Mouse (Mus musculus) brain, adult 2 months (tissue): ENCODE data around the gene Arhgap23.

Experiments
- DNase-seq: peaks from one replicate; pipeline ENCODE4 v3.0.0; 2011; ENCODE audit warnings: low read depth, low spot score

Gene Arhgap23

DNA sequence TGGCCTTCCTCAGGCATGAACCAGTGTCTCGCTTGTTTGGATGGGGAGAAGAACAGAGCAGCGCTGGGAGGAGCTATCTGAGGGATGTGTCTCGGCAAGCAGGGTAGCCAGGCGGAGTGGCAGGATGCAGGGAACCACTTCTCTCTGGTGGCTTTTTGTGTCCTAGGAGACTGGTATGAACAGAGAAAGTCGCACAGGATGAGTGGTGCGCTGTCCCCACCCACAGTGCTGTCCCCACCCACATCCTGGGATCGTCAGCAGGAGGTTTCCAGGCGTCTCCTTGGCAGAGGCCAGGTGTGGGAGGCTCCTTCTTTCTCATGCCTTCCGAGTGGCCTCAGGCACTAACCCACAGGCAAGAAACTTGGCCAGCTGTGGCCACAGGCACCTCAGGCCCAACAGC is 87.0 kb downstream of the Arhgap23 start:
- peak; percentile 74 for DNase-seq

DNA sequence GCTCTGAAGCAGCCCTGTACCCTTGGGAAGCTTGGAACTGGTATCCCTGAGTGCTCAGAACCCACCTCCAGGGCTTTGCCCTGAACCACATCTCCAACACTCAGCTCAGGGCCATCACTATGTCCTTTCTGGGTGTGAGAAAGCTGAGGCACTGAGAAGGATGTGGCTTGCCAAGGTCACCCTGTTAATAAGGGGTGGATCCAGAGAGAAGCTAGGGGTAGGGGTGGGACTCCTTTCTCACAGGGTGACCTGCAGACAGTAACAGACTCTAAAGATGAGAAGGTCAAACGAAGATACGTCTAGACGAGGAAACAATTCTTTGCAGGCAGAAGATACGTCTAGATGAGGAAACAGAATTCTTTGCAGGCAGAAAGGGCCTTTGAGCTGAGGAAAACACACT is 87.5 kb downstream of the Arhgap23 start:
- DNase-seq: no peak

DNA sequence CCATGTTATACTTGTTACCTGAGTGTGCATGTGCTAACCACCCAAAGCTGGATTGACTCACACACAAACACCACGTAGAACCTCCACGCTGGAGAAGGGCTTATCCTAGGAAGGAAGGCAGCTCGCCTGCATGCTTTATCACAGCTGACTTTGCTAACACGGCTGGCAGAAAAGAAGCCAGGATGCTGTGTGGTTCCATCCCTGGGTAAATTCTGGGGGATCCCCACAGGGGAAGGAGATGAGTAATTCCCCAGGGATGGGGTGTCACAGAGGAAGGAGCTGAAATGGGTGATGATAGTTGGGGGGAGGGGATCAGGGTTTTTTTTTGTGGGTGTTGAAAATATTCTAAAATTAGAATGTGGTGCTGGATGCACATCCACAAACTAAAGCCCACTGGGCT is 90.5 kb downstream of the Arhgap23 start:
- peak; percentile 62 for DNase-seq

DNA sequence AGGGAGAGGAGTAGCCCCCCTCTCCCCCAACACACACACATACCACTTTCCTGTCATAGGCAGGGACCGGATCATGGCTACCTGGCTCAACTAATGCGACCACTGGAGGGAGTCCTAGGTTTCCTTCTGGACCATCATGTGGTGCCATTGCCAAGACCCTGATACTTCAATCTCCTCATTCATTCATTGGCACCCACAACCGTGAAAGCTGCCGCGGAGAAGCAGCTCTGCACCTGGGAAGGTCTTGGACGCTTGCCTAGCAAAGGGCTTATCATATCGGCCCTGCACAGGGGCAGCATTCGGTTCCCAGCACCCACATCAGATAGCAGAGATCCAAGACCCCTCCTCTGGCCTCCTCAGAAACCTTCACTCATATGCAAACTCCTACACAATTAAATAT is 91.0 kb downstream of the Arhgap23 start:
- DNase-seq: peak; percentile 55

DNA sequence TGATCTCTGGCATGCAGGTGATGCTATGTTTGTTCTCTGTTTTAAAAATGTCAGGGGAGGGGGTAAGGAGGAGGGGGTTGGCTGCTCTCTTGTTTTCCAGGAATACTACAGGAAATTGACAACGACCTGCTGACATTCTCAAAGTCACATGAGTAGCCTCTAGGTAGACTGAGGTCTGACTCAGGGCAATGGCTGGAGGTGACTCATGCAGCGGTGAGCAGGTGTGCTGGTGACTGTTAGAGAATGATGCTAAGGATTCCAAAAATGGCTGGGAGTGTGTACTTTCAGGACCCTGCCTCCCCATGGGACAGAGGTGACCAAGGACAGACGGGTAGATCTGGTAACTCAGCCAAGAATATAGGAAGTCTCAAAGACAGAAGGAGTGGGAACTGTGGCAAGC is 92.9 kb downstream of the Arhgap23 start:
- no peak for DNase-seq

DNA sequence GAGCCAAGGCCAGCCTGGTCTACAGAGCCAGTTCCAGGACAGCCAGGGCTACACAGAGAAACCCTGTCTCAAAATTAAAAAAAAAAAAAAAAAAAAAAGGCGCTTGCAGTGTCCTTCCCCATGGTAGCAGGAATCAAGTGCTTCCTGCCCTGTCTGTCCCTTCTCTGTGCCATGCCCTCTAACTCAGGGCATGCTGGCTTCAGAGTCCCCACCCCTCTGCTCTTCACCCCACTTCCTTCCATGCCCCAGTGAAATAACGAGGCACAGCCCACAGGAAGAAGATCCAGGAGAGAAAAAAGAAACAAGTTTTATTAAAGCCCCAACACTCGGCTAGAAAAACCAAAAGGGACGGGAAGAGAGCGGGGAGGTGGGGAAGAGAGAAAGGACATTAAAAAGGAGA is 93.7 kb downstream of the Arhgap23 start:
- DNase-seq: no peak

DNA sequence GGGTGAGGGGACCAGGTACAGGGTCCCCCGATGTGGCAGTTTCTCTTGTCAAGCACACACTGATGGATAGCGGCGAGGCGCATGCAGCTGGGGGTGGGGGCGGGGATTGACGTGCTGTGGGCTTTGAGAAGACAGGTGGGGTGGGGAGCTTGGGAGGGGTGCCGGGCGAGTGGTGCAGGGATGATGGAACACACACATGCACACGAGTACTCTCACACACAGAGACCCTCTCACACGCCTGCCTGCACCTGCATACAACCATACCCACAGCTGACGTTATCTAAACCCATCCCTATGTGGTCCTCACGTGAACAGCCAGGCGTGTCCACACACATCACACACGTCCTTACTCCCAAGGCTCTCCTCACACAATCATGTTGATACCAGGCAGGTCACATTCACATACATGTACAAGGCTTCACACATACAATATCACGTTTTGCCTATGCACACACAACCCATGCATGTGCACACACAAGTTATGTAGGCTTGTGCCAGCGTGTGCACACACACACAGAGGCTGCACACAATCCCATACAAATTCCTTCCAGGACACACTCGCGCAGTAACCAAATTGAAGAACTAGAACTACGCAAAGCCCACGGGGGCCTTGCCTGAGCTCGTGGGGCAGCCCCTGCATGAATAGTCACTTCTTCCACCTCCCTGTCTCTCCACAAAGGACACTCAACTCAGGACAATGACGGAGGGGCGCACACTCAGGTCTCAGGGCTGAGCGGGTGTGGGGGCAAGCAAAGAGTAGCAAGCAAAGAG is 94.6 kb downstream of the Arhgap23 start:
- no peak for DNase-seq

DNA sequence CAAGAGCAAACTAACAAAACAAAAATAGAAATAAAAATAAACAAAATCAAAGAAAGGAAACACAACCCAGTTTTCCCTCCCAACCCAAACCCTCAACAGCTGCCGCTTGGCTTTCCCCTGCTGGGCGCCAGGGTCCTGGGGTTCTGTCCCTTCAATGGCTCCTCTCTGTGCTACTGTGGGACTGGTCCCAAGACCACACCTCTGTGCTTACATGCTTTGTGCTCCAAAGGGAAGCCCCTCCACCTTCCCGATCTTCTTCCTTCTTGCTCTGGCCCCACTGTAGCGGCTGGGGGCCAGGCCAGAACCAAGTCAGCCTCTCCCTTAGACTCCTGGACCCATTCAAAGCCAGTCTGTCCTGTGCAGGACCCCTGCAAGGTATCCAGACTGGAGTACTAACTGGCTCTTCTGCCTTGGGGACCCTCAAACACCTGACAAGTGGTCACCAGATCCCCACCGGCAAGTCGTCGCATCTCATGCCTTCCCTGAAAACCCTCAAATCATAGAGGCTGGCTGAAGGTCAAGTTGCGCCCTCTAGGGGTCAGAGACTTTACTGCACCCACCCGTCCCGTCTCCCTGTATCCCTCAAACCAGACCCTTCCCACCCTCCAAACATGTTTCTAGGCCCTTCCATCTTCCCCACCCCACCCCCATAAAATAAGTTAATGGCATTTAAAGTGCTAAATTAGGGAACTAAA is 95.8 kb downstream of the Arhgap23 start:
- peak; percentile 77 for DNase-seq

DNA sequence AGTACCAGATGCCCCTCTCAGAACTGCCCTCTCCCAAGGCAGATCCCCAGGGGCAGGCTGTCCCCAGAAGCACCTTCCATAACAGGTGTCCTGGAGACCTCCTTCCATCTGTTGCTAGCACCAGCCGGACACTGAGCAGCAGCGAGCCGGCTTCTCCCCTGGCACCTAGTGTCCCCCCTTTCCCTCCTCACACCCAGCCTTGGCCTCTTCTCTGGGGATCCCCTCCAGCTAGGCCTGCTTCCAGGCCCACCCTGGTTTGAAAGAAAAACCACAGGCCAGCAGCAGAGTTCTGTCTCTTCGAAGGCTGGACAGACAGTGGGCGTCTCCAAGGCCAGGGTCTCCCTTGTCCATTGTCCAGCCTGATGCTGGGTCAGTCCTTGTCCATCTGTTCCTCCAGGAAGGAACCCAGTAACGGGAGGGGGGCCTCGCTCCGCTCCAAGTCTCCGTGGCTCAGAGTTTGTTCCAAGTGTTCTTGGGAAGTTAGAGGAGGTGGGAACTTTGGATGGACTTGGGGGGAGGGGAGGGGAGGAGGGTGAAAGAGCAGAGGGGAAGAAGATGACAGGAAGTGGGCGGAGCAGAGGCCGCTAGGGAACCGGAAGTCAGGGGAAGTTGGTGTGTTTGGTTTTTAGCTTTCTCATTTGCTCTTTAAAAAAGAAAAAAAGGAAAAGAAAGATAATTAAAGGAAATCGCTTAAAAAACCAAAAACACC is 96.5 kb downstream of the Arhgap23 start:
- DNase-seq: no peak

DNA sequence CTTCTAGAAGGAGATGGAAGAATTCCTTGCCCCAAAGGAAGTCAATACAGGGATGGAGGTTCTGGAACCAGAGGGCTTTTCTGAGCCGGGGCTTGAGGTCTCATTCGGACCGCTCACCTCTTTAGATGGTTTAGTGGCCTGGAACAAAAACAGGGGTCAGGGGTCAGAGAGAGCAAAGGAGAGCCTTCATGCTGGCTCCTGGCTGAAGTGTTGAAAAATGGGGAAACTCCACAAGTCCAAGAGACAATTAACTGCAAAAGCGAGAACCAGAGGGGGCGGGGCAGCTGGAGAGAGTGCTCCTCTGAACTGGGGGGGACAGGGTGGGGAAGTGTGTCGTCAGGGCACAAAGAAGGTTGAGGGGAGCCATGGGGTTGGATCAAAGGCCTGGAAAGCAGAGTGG is 97.2 kb downstream of the Arhgap23 start:
- no peak for DNase-seq

DNA sequence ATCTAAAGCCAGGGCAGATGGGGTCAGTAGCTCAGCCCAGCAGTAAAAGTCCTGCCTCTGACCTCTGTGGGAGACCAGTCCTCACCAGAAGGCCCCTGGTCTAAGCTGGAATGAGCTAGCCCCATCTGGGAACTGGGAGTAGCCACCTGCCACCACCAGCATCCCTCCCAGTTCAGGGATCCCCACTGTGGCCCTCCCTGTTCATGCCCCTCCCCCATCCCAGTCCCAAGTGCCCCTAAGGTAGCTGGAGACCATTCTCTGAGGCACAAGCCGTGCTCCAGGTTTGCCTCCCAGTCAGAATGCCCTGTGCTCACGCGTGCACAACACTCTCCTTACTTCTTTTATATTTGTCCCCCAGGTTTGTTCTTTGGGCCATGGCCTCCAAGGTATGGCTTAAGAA is 97.7 kb downstream of the Arhgap23 start:
- no peak for DNase-seq

DNA sequence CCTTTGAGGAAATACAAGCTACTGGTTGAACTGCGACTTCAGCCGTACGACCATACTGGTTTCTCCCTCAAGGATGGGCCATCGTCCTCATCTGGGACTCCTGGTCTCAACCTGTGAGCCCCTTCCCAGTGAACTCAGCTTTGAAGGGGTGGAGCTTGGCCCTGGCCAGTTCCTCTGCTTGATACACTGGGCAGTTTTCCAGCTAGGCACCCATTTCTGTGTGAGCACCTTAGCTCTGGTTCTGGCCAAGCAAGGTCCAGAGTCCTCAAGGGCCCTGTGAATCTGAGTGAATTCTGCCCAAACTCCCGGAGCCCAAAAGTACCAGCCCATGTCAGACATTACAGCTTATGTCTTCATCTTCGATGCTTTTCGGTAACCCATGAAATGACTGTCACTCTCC is 105.2 kb downstream of the Arhgap23 start:
- no peak for DNase-seq

DNA sequence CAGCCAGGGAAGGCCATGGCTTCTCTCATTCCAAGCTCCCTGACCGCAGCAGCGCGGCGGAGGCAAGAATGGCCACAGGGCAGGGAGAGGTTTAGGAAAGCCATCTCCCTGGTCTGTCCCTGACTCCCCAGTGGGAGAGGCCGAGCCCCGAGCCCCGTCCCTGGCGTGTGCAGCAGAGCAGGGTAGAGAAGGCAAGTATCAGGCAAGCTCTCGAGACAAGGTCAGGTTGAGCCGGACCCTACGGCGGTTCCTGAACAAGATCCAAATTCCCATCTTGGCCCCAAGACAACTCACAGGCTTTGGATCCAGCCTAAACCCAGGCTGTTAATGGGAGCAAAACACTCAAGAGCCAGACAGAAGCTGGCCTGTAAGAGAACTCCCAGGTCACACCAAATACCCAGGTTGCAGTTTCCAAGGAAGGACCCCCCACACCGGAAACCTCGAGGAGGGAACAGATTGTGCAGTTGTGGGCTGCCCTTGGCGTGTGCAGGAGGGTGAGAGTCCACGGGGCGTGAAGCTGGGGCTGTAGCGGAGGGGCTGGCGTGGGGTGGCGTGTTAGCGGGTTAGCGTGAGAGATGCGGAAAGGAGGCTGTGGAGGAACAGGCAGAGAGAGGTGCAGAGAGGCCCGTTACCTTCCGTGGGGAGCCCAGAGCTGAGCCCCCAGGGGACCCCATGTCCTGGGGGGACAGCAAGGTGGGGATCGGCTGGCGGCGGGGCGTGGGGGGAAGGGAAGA is 106.6 kb downstream of the Arhgap23 start:
- DNase-seq: no peak

DNA sequence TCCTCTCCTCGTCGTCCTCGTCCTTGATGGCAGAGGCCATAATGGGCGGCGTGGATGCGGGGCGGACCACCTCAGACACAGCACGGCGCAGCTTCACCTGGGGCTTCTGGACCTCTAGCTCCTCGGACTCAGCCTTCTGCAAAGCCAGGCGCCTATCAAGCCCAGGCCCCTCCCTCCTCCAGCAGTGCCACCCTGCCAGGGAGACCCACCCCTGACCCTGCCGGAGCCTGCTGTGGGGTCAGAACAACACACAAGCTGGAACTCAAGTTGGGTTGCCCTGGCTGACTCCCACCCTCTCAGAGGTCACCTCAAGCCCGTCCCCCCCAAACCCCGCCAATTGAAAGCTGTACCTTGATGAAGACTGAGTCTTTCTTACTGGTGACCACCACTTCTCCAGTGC is 107.8 kb downstream of the Arhgap23 start:
- DNase-seq: no peak

DNA sequence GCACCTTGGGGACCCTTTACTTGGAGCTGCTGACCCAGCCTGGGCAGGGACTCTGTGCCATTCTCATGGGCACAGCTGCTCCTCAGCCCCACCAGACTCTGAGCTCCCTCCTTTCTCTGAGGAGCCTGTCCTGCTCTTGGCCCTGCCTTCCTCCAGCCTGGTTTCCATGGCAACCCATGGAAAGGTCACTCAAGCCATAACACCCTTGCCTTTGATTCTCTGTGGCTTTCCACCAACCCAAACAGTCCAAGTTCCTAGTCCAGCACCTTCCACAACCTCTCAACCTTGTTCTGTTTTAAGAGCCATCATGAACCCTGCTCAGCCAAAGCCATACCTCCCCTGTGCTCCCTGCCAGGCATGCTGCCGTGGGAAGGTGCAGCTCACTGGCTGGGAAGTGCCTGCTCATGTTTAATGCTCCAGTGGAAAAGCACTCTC is 108.5 kb downstream of the Arhgap23 start:
- DNase-seq: peak; percentile 87

DNA sequence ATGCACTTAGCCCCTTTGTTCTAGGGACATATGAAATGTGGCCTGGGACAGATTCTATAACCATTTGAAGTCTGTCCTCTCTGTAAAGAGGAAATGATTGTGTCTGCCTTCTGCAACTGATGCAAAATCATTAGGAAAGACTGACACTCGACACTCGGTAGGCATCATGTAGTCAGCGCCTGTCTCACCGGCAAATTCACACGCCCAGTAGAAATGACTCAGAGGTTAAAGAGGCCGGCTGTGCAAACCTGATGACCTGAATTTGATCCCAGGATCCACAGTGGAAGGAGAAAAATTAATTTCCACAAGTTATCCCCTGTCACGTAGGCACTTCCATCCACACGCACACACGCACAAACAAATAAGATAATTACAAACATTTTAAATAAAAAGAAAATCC is 109.0 kb downstream of the Arhgap23 start:
- DNase-seq: peak; percentile 60

DNA sequence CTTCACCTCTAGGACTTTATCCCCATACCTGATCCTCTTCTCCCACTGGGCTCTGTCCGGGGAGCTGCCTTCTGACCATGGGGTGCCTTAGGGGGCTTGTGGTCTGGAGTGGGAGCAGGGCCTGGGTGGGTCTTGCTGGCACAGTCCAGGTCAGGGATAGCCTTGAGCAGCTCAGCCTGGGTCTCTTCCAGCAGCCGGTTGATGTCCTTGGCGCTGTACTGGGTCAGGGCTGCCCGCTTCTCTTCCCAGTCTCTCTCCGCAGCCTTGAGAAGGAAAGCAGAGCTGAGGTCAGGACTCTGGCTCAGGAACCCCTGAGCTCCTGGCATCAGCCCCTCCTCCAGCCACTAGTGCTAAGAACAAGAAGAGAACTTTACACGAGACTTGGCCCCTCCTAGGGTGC is 110.0 kb downstream of the Arhgap23 start:
- DNase-seq: no peak

DNA sequence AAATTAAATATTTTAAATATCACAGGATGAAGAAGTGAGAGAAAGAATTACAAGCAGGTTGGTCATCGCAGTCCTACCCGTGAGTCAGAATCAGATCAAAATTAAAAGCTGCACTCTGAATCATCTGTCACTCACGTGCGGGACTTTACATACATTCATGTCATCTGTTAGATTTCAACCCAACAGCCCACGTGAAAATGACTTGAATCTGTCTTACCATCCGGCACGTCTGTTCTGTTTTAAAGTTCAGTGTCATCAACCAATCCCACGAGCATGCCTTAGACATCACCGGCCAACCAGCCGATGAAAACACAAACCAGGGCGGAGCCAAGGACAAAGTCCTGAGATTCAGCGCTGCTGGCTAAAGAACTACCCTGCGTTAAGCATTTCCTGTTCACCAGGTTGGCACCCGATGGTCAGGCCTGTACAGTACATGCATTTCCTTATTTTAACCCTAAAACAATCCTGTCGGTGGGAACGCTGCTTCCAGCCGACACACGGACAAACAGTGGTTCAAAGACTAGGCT is 113.0 kb downstream of the Arhgap23 start:
- DNase-seq: peak; percentile 43

DNA sequence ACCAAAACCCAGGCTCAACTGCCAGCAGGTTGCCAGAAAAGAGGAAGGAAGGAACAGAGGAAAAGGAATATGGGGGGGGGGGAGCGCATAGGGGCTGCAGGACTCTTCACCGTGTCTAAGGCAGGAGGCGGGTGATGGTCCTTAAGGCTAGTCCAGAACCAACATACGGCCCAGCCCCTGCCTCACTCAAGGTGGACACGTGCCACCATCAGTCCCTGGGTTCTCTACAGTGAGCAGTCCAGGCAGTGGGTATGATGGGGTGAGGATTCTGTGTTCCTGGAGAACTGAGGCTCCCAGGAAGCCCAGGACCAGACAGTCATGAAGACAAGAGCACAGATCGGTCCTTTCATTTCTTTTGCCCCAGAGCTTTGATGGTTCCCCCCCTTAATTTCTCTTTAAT is 114.7 kb downstream of the Arhgap23 start:
- DNase-seq: no peak

DNA sequence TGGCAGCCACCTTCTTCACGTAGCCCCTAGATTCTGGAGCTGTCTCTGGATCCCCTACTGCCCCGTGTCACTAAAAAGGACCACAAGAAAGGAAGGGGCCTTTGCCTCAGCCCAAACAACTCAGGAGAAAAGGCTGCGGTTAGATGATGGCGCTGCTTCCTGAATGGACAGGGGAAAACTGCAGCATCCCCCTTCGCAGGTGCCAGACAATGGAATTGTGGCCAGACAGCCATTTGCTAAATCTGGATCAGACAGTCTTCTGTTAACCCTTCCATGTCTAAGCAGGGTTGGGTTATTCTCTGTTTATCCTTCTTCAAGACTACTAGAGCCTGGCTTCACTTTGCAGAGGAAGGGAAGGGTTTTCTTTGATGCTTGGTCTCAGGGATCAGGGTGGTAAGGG is 115.6 kb downstream of the Arhgap23 start:
- peak; percentile 62 for DNase-seq

DNA sequence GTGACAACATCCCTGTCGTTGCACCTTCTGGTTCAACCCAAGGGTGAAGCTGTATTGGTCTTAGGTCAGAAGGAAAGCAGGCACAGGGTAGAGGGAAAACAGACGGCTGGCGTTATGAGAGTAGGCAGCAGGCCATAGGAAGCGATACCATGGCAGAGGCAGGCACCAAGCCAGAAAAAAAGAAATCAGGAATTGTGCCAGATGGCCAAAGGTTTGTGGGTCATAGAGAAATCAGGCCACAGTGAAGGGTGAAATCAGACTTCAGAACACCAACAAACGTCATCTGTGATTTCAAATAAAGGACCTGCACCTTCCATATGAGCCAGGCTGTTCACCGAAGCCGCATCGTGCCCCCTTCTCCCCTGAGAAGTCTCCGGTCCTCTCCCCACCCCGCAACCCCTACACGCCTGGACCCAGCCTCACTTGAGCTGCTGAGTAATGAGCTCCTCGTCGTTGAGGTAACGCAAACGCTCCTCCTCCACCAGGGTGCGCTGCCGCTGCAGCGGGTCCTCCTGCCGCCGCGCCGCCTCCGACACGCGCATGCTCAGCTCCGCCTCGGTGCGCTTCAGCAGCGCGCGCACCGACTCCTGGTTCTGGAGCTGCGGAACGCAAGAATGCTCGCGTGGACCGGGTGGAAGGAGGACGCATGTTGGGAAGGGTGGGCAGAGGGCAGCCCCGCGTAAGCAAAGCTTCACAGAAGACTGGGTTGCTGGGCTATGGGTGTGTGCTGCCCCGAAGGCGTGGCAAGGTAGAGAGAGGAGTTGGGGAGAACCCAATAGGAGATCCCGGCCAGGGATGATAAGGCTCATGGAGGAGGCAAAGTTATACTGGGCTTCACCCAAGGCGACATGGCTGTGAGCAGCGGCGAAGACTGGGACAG is 116.3 kb downstream of the Arhgap23 start:
- peak; percentile 97 for DNase-seq
